Mouse (Mus musculus): ENCODE results near the gene Gm10375. TPM values are rescaled to one million over a fixed set of nuclear protein-coding genes. Genes with fewer than 3 reads are reported as not detected.

Gene Gm10375
- polyA plus RNA-seq (2014; fragmentation: Illumina TruSeq; extraction: RNeasy Lipid Tissue Mini Kit (QIAGEN cat#74804); ENCODE audit: low read depth, low replicate concordance) = not detected

GRCm38 (mm10) chr14:43607913-43608312 is at the start of gene Gm10375:
Gm10375 (minus strand) TSS chr14:43608013.

GRCm38 (mm10) chr14:43579046-43579445 is 28.8 kb downstream of the Gm10375 start, which contains the start of gene Gm17654:
Gm17654 (minus strand) TSS chr14:43579146.

Other genes starting within 250 kb of the Gm10375 start
- not detected for gene Gm8138, start 191.7 kb downstream of the Gm10375 start, polyA plus RNA-seq (2014; fragmentation: Illumina TruSeq; extraction: RNeasy Lipid Tissue Mini Kit (QIAGEN cat#74804); ENCODE audit: low read depth, low replicate concordance)
- not detected for gene Gm5799, start 64.4 kb downstream of the Gm10375 start, polyA plus RNA-seq (2014; fragmentation: Illumina TruSeq; extraction: RNeasy Lipid Tissue Mini Kit (QIAGEN cat#74804); ENCODE audit: low read depth, low replicate concordance)
- gene Gm17654, start 28.9 kb downstream of the Gm10375 start, polyA plus RNA-seq (2014; fragmentation: Illumina TruSeq; extraction: RNeasy Lipid Tissue Mini Kit (QIAGEN cat#74804); ENCODE audit: low read depth, low replicate concordance) = not detected
- not detected for gene Gm8165, start 69.2 kb upstream of the Gm10375 start, polyA plus RNA-seq (2014; fragmentation: Illumina TruSeq; extraction: RNeasy Lipid Tissue Mini Kit (QIAGEN cat#74804); ENCODE audit: low read depth, low replicate concordance)
- gene Gm7324, start 89.8 kb upstream of the Gm10375 start, polyA plus RNA-seq (2014; fragmentation: Illumina TruSeq; extraction: RNeasy Lipid Tissue Mini Kit (QIAGEN cat#74804); ENCODE audit: low read depth, low replicate concordance) = not detected
- gene Gm16506, start 119.5 kb upstream of the Gm10375 start, polyA plus RNA-seq (2014; fragmentation: Illumina TruSeq; extraction: RNeasy Lipid Tissue Mini Kit (QIAGEN cat#74804); ENCODE audit: low read depth, low replicate concordance) = not detected
- gene Gm6526, start 139.9 kb upstream of the Gm10375 start, polyA plus RNA-seq (2014; fragmentation: Illumina TruSeq; extraction: RNeasy Lipid Tissue Mini Kit (QIAGEN cat#74804); ENCODE audit: low read depth, low replicate concordance) = not detected
- not detected for gene Gm8180, start 176.7 kb upstream of the Gm10375 start, polyA plus RNA-seq (2014; fragmentation: Illumina TruSeq; extraction: RNeasy Lipid Tissue Mini Kit (QIAGEN cat#74804); ENCODE audit: low read depth, low replicate concordance)

Measured in heart, adult 10 weeks (tissue).